Comparison of ENCODE assay signal across 16 mouse cellular contexts in the genomic region with DNA sequence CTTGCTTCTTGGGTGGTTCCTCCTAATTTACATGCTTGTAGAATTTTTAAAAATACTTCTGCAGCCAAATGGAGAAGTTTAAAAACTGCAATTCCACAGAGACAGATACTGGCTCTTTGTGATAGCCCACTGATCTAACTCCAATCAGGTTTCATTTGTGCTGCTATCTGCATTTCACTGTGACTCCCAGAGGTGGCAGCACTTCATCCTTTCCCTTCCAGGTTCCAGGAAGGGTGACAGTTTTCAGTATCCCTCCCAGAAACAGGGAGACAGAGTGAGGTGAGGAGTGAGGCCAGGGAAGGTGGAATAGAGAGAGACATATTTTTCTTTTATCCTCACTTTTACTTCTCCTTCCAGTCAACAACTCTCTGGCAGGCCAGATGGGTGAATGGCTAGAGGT.
DNase-seq lines count a peak whose midpoint lies in the region; ATAC-seq and TF ChIP-seq lines count a peak whose summit lies in the region.
"Had no signal": no experiment of that assay in that cellular context is flagged by ENCODE, and none has a peak within 500 bp of the region (broad histone marks: within the 10 kb centered on the region; RNA-seq: fewer than 3 reads in every experiment).

No protein-coding gene starts in this region.

- ATAC-seq in intestine, postnatal 0 days, result no peak
- ATAC-seq in intestine, embryonic 16.5 days, result no peak
- peak; percentile 3; the same call in 1 of the 2 replicates for ATAC-seq in neural tube, embryonic 14.5 days (ENCODE audit: low read depth)
- ATAC-seq in neural tube, embryonic 15.5 days (ENCODE audit: low FRiP score), result no peak
- ATAC-seq: intestine, embryonic 15.5 days had no signal

- H3K4me3 ChIP-seq in intestine, postnatal 0 days (ENCODE audit: low read depth, low read length), result no peak overlapping the region
- H3K4me3 ChIP-seq in intestine, embryonic 16.5 days (ENCODE audit: low read length), result no peak overlapping the region
- no peak overlapping the region for H3K4me3 ChIP-seq in neural tube, embryonic 14.5 days (ENCODE audit: low read depth, low read length)
- no peak overlapping the region for H3K4me3 ChIP-seq in neural tube, embryonic 15.5 days (replicated peaks)
- H3K4me3 ChIP-seq: intestine, embryonic 15.5 days; limb, embryonic 12.5 days; myocyte had no signal

- H3K9me3 ChIP-seq in intestine, postnatal 0 days (ENCODE audit: control insufficient read depth), result no peaks in the 10 kb centered on the region
- H3K9me3 ChIP-seq in intestine, embryonic 16.5 days (ENCODE audit: control insufficient read depth, low read length), result no peaks in the 10 kb centered on the region
- H3K9me3 ChIP-seq in neural tube, embryonic 14.5 days (ENCODE audit: control insufficient read depth, low read length), result no peaks in the 10 kb centered on the region
- no peaks in the 10 kb centered on the region for H3K9me3 ChIP-seq in neural tube, embryonic 15.5 days (replicated peaks)
- H3K9me3 ChIP-seq: G1E; intestine, embryonic 15.5 days; limb, embryonic 12.5 days had no signal

- no peaks in the 10 kb centered on the region for H3K36me3 ChIP-seq in intestine, postnatal 0 days (ENCODE audit: control insufficient read depth, insufficient read depth)
- H3K36me3 ChIP-seq in intestine, embryonic 16.5 days (ENCODE audit: control insufficient read depth, insufficient read depth, low read length), result no peaks in the 10 kb centered on the region
- H3K36me3 ChIP-seq in neural tube, embryonic 14.5 days (ENCODE audit: control insufficient read depth, insufficient read depth, low read length), result no peaks in the 10 kb centered on the region
- no peaks in the 10 kb centered on the region; the same call in 1 of the 2 replicates for H3K36me3 ChIP-seq in neural tube, embryonic 15.5 days
- H3K36me3 ChIP-seq: G1E; intestine, embryonic 15.5 days; limb, embryonic 12.5 days had no signal

- peak; percentile 46 for TF ChIP-seq CTCF in intestine, postnatal 0 days (IDR thresholded peaks at IDR 0.05; ENCODE audit: low read depth)

- H3K27ac ChIP-seq in intestine, postnatal 0 days (ENCODE audit: low read depth, low read length), result no peak overlapping the region
- no peak overlapping the region for H3K27ac ChIP-seq in intestine, embryonic 16.5 days (ENCODE audit: low read length)
- no peak overlapping the region for H3K27ac ChIP-seq in neural tube, embryonic 14.5 days (ENCODE audit: low read depth, low read length)
- H3K27ac ChIP-seq in neural tube, embryonic 15.5 days (replicated peaks), result no peak overlapping the region
- H3K27ac ChIP-seq: intestine, embryonic 15.5 days; limb, embryonic 12.5 days had no signal

- DNase-seq in cerebellum, postnatal 10 days, result peak; percentile 21 to 28
- no peak for DNase-seq in cerebellum, adult 9-11 months
- DNase-seq in yolk sac, embryonic 10.5 days (ENCODE audit: low spot score), result no peak
- DNase-seq in kidney, postnatal 4 days, result no peak
- DNase-seq: cerebellum, adult 8-10 months; heart, postnatal 36 days; kidney, postnatal 25 days; thymus, adult 2 months had no signal

- no peak overlapping the region for H3K9ac ChIP-seq in intestine, postnatal 0 days (ENCODE audit: low read depth, low read length)
- no peak overlapping the region for H3K9ac ChIP-seq in intestine, embryonic 16.5 days (ENCODE audit: low read depth, low read length)
- no peak overlapping the region for H3K9ac ChIP-seq in neural tube, embryonic 14.5 days (replicated peaks; ENCODE audit: low read depth, low read length)
- no peak overlapping the region for H3K9ac ChIP-seq in neural tube, embryonic 15.5 days (replicated peaks)
- H3K9ac ChIP-seq: intestine, embryonic 15.5 days; limb, embryonic 12.5 days had no signal

- no peak overlapping the region for H3K4me2 ChIP-seq in intestine, postnatal 0 days (replicated peaks; ENCODE audit: low read depth)
- H3K4me2 ChIP-seq in intestine, embryonic 16.5 days (ENCODE audit: low read depth, low read length), result no peak overlapping the region
- no peak overlapping the region for H3K4me2 ChIP-seq in neural tube, embryonic 14.5 days (ENCODE audit: low read depth, low read length)
- no peak overlapping the region for H3K4me2 ChIP-seq in neural tube, embryonic 15.5 days
- H3K4me2 ChIP-seq: intestine, embryonic 15.5 days; limb, embryonic 12.5 days had no signal

- no peaks in the 10 kb centered on the region for H3K4me1 ChIP-seq in intestine, postnatal 0 days (replicated peaks; ENCODE audit: control insufficient read depth, insufficient read depth, low read length)
- no peaks in the 10 kb centered on the region for H3K4me1 ChIP-seq in intestine, embryonic 16.5 days (ENCODE audit: control insufficient read depth, insufficient read depth, low read length)
- no peaks in the 10 kb centered on the region for H3K4me1 ChIP-seq in neural tube, embryonic 14.5 days (ENCODE audit: control insufficient read depth, insufficient read depth, low read length)
- no peaks in the 10 kb centered on the region for H3K4me1 ChIP-seq in neural tube, embryonic 15.5 days
- H3K4me1 ChIP-seq: intestine, embryonic 15.5 days; limb, embryonic 12.5 days had no signal

- no peaks in the 10 kb centered on the region for H3K27me3 ChIP-seq in intestine, postnatal 0 days (replicated peaks; ENCODE audit: control insufficient read depth, insufficient read depth, low read length)
- H3K27me3 ChIP-seq in intestine, embryonic 16.5 days (replicated peaks; ENCODE audit: control insufficient read depth, insufficient read depth, low read length), result no peaks in the 10 kb centered on the region
- H3K27me3 ChIP-seq in neural tube, embryonic 14.5 days (ENCODE audit: control insufficient read depth, insufficient read depth, low read length), result no peaks in the 10 kb centered on the region
- no peaks in the 10 kb centered on the region for H3K27me3 ChIP-seq in neural tube, embryonic 15.5 days (replicated peaks)
- H3K27me3 ChIP-seq: intestine, embryonic 15.5 days; limb, embryonic 12.5 days had no signal

Comparison
In these comparisons a context has a peak if more than half of its experiments do, and no peak if none do; other contexts are left out.
1. DNase-seq: peak in cerebellum, postnatal 10 days (2 of 2); none in cerebellum, adult 9-11 months (single experiment), yolk sac, embryonic 10.5 days (single experiment) and kidney, postnatal 4 days (0 of 2).